Mouse (Mus musculus) limb, embryonic 13.5 days (tissue): Measurements from ENCODE around the gene Pole. TPM values are rescaled to one million over a fixed set of nuclear protein-coding genes. Genes with fewer than 3 reads are reported as not detected.

Source experiments
- ATAC-seq: fragments of 200-750 bp; cut with Nextera tagmentation; 2 replicates; pipeline ENCODE4 v1.8.0; 2017; ENCODE audit warnings: low read depth, moderate number of reproducible peaks, moderate TSS enrichment; ENCODE audit not compliant: low FRiP score
- H3K27ac ChIP-seq: fragments of 300-500 bp; sonication (generic); 2 replicates; pipeline ENCODE4 v1.5.1; 2015; ENCODE audit warnings: inconsistent platforms, mild to moderate bottlenecking, moderate library complexity
- H3K27me3 ChIP-seq: fragments of 300-500 bp; sonication (generic); 2 replicates; pipeline ENCODE4 v1.6.1; 2015; ENCODE audit warnings: mild to moderate bottlenecking, inconsistent platforms
- H3K36me3 ChIP-seq: fragments of 300-500 bp; sonication (generic); 2 replicates; pipeline ENCODE4 v1.6.1; 2015; ENCODE audit warnings: inconsistent platforms, mild to moderate bottlenecking, moderate library complexity
- H3K4me1 ChIP-seq: fragments of 300-500 bp; sonication (generic); 2 replicates; pipeline ENCODE4 v1.6.1; 2015; ENCODE audit warnings: inconsistent platforms
- H3K4me2 ChIP-seq: fragments of 300-500 bp; sonication (generic); replicated peaks from 2 replicates; pipeline ENCODE4 v1.6.1; 2015; ENCODE audit warnings: inconsistent platforms, mild to moderate bottlenecking, moderate library complexity
- H3K4me3 ChIP-seq: fragments of 300-500 bp; sonication (generic); 2 replicates; pipeline ENCODE4 v1.5.1; 2015; ENCODE audit warnings: moderate library complexity, mild to moderate bottlenecking, inconsistent platforms
- H3K9ac ChIP-seq: fragments of 300-500 bp; sonication (generic); 2 replicates; pipeline ENCODE4 v1.6.1; 2015; ENCODE audit warnings: mild to moderate bottlenecking, inconsistent platforms
- H3K9me3 ChIP-seq: fragments of 300-500 bp; sonication (generic); 2 replicates; pipeline ENCODE4 v1.6.1; 2016; ENCODE audit warnings: inconsistent platforms
- WGBS: fragments of 180-500 bp; shearing (Covaris S2); methylation state at CpG from one replicate; pipeline ENCODE4 v1.1.7; 2015; 5-methylcytosine and 5-hydroxymethylcytosine counted together
- polyA plus RNA-seq: library from polyadenylated mRNA; unstranded; fragments of >200 nt; fragmentation: Nextera tagmentation; extraction: Ambion mirVana; gene quantifications from 2 replicates; pipeline ENCODE4 v1.2.1, GENCODE M21; 2015

The Pole gene
- polyA plus RNA-seq, 1 experiment from 2014 or later = 31.5 TPM

DNA sequence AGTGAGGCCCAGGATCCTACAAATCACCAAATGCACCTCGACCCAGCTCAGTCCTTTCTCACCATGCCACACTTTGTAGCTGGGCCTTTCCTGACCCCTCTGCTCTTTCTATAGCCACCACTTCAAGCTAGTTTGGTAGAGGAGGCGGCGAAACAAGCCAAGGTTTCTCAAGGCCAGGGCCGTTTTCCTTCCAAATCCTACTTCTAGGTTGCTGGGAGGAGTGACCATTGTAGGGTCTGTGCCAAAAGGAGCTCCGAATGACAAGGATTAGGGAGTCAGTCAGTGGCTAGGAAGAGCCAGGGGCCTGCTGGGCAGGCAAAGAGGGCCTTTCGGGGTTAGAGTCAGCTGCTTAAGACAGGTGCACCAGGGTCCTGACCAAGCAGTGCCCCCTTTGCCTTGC lies 98.4 kb downstream of the Pole start:
- H3K4me2 ChIP-seq = 0 out of 2 replicates have a peak overlapping the region, but pooled peaks have one; percentile 74
- ATAC-seq = no peak
- peaks cover 25% of the 10 kb centered on the region for H3K36me3 ChIP-seq
- H3K4me1 ChIP-seq = peaks cover 32% of the 10 kb centered on the region
- H3K4me3 ChIP-seq = no peak overlapping the region
- H3K27ac ChIP-seq = no peak overlapping the region; the same call in 1 of the 2 replicates
- 0 out of 2 replicates have a peak overlapping the region, but pooled peaks have one; percentile 31 for H3K9ac ChIP-seq
- no peaks in the 10 kb centered on the region for H3K9me3 ChIP-seq
- 82% methylated on average over 6 of the region's 6 CpGs for WGBS
- H3K27me3 ChIP-seq = no peaks in the 10 kb centered on the region

GRCm38 (mm10) chr5:110385263-110385662 lies 99.2 kb downstream of the Pole start:
- Histone ChIP-seq H3K9ac (peak overlapping the region; percentile 83; the same call in 1 of the 2 replicates), H3K36me3 (peaks cover 22% of the 10 kb centered on the region), H3K4me3 (peak overlapping the region; percentile 82), H3K4me1 (peaks cover 32% of the 10 kb centered on the region), H3K4me2 (peak overlapping the region; percentile 74), H3K27ac (no peak overlapping the region), H3K9me3 (no peaks in the 10 kb centered on the region), H3K27me3 (no peaks in the 10 kb centered on the region)
- no peak for ATAC-seq
- WGBS = 60% methylated on average over 4 of the region's 4 CpGs

DNA sequence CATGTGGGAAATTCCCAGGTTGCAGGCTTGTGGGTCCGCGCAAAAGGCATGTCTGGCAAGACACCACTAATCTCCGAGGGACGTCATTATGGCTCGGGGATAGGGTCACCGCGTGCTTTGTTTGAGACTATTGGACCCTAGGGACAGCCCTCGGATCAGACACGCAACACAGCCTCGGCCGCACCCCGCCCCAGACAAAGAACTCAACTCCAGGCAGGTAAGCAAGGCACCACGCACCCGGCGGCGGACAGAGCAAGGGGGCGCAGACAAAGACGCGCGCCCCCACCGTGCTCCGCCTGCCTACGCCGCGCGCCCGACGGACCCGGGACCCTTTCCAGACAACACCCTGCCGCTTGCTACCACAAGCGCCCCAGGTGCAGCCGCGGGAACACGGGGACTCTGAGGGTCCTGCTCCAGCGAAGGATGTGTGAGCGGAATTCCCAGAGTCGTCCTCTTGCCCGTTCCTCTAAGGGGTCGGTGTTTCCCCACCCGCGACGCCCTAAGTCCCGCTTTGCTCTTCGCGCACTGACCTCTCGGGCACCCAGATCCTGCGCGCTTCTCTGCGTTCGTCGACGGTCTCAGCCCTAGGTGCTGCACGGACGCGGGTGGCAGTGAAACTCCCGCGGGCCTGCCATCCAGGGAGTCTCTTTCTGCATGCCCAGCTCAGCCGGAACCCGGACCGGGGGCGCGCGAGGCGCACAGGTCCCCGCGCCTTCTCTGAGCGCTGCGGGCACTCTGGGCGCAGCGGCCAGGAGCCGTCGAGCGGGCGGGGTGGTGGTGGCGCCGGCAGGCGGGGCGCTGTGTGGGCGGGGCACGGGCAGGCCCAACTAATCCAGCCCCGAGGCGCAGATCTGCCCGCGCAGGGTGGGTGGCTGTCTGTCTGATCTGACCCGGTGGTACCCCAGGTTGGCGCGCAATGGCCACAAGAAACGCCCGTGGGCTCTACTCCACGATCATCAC lies 100.5 kb downstream of the Pole start:
- no peaks in the 10 kb centered on the region for H3K27me3 ChIP-seq
- ATAC-seq = peak; percentile 92
- H3K4me3 ChIP-seq = peak overlapping the region; percentile 82
- no peaks in the 10 kb centered on the region for H3K9me3 ChIP-seq
- peak overlapping the region; percentile 83 for H3K9ac ChIP-seq
- H3K27ac ChIP-seq = peak overlapping the region; percentile 61
- peaks cover 9% of the 10 kb centered on the region; the same call in 1 of the 2 replicates for H3K36me3 ChIP-seq
- peak overlapping the region; percentile 74 for H3K4me2 ChIP-seq
- peaks cover 32% of the 10 kb centered on the region for H3K4me1 ChIP-seq
- WGBS = under 1% methylated on average over 90 of the region's 90 CpGs

Other genes starting within 250 kb of the Pole start
- 3.7 and 5.1 TPM in 2 replicates for gene Gm17655, start 213.8 kb upstream of the Pole start, polyA plus RNA-seq
- gene Gm35315, start 191.9 kb upstream of the Pole start, polyA plus RNA-seq = 1.0 and 1.1 TPM in 2 replicates
- 1.6 and 1.9 TPM in 2 replicates for gene Plcxd1, start 186.3 kb upstream of the Pole start, polyA plus RNA-seq
- 33.6 and 33.7 TPM in 2 replicates for gene Gtpbp6, start 178.1 kb upstream of the Pole start, polyA plus RNA-seq
- gene Zfp605, start 176.2 kb upstream of the Pole start, polyA plus RNA-seq = 5.3 and 5.7 TPM in 2 replicates
- gene Chfr, start 150.5 kb upstream of the Pole start, polyA plus RNA-seq = 30.1 and 32.3 TPM in 2 replicates
- 24.6 and 29.3 TPM in 2 replicates for gene Golga3, start 109.6 kb upstream of the Pole start, polyA plus RNA-seq
- gene Ankle2, start 55.3 kb upstream of the Pole start, polyA plus RNA-seq = 28.7 and 34.1 TPM in 2 replicates
- gene Pgam5, start 16.4 kb upstream of the Pole start, polyA plus RNA-seq = 79.0 and 79.1 TPM in 2 replicates
- 8.0 and 9.7 TPM in 2 replicates for gene Pxmp2, start 120 bp upstream of the Pole start, polyA plus RNA-seq
- 0.92 TPM in 2 replicates for gene P2rx2, start 56.9 kb downstream of the Pole start, polyA plus RNA-seq
- gene Lrcol1, start 58.4 kb downstream of the Pole start, polyA plus RNA-seq = not detected in 2 replicates
- 16.0 and 17.3 TPM in 2 replicates for gene Fbrsl1, start 162.2 kb downstream of the Pole start, polyA plus RNA-seq